Mouse (Mus musculus): Measurements from ENCODE around the gene Fcrl6.

- TF ChIP-seq CTCF (IDR thresholded peaks at IDR 0.05; ENCODE audit: low read depth) (peak; percentile 90), EP300 (IDR thresholded peaks at IDR 0.05; ENCODE audit: low read depth) (no peak)
These were observed 16.9 kb upstream of the Fcrl6 start for GRCm38 (mm10) chr1:172619235-172619634.
